Mouse (Mus musculus) neural tube, embryonic 11.5 days (tissue): ENCODE measurements around the gene Ndufaf2. TPM values are rescaled to one million over a fixed set of nuclear protein-coding genes. Genes with fewer than 3 reads are reported as not detected.

ENCODE experiments used
- ATAC-seq: fragments of 200-750 bp; cut with Nextera tagmentation; 2 replicates; pipeline ENCODE4 v1.8.0; 2017; ENCODE audit warnings: moderate number of reproducible peaks, mild to moderate bottlenecking, moderate TSS enrichment, moderate library complexity; ENCODE audit not compliant: insufficient read depth, low FRiP score, low TSS enrichment
- DNase-seq: peaks from one replicate; pipeline ENCODE4 v3.0.0-alpha.2; 2015; ENCODE audit warnings: low spot score
- H3K27ac ChIP-seq: fragments of 300-500 bp; sonication (generic); 2 replicates; pipeline ENCODE4 v1.5.1; 2014; ENCODE audit warnings: low read depth, mild to moderate bottlenecking, low read length
- H3K27me3 ChIP-seq: fragments of 300-500 bp; sonication (generic); 2 replicates; pipeline ENCODE4 v1.6.1; 2014; ENCODE audit warnings: mild to moderate bottlenecking, low read length, mixed read lengths; ENCODE audit not compliant: control insufficient read depth, insufficient read depth
- H3K36me3 ChIP-seq: fragments of 300-500 bp; sonication (generic); 2 replicates; pipeline ENCODE4 v1.6.1; 2014; ENCODE audit warnings: mild to moderate bottlenecking, low read length, moderate library complexity, mixed read lengths; ENCODE audit not compliant: control insufficient read depth, insufficient read depth
- H3K4me1 ChIP-seq: fragments of 300-500 bp; sonication (generic); 2 replicates; pipeline ENCODE4 v1.6.1; 2014; ENCODE audit warnings: low read length, mixed read lengths; ENCODE audit not compliant: control insufficient read depth, insufficient read depth
- H3K4me2 ChIP-seq: fragments of 300-500 bp; sonication (generic); 2 replicates; pipeline ENCODE4 v1.6.1; 2014; ENCODE audit warnings: low read depth, mild to moderate bottlenecking, moderate library complexity
- H3K4me3 ChIP-seq: fragments of 300-500 bp; sonication (generic); 2 replicates; pipeline ENCODE4 v1.5.1; 2014; ENCODE audit warnings: low read depth, low read length
- H3K9ac ChIP-seq: fragments of 300-500 bp; sonication (generic); 2 replicates; pipeline ENCODE4 v1.6.1; 2014; ENCODE audit warnings: mild to moderate bottlenecking, low read length
- H3K9me3 ChIP-seq: fragments of 300-500 bp; sonication (generic); 2 replicates; pipeline ENCODE4 v1.6.1; 2016; ENCODE audit warnings: low read length; ENCODE audit not compliant: control insufficient read depth
- WGBS: fragments of 180-500 bp; shearing (Covaris S2); extraction: QIAGEN DNeasy Blood & Tissue Kit; methylation state at CpG from one replicate; pipeline ENCODE4 v1.1.7; 2014; 5-methylcytosine and 5-hydroxymethylcytosine counted together
- polyA plus RNA-seq: library from polyadenylated mRNA; unstranded; fragments of >200 nt; fragmentation: Nextera tagmentation; extraction: Ambion mirVana; gene quantifications from 2 replicates; pipeline ENCODE4 v1.2.1, GENCODE M21; 2014

Gene Ndufaf2
- polyA plus RNA-seq, 1 experiment from 2014 or later: 84.4 TPM

- Histone ChIP-seq H3K27me3 (no peaks in the 10 kb centered on the region), H3K4me1 (no peaks in the 10 kb centered on the region), H3K4me2 (no peak overlapping the region), H3K36me3 (peaks cover 5% of the 10 kb centered on the region), H3K9me3 (no peaks in the 10 kb centered on the region), H3K27ac (no peak overlapping the region), H3K9ac (no peak overlapping the region), H3K4me3 (no peak overlapping the region)
- ATAC-seq (no peak), DNase-seq (no peak)
These were observed 26.4 kb upstream of the Ndufaf2 start for GRCm38 (mm10) chr13:108184743-108185255.

- no peak for ATAC-seq
- Histone ChIP-seq H3K27me3 (no peaks in the 10 kb centered on the region), H3K9ac (no peak overlapping the region), H3K36me3 (peaks cover 7% of the 10 kb centered on the region), H3K4me1 (no peaks in the 10 kb centered on the region), H3K9me3 (no peaks in the 10 kb centered on the region), H3K4me2 (no peak overlapping the region), H3K27ac (no peak overlapping the region), H3K4me3 (no peak overlapping the region)
- DNase-seq: no peak
- 87% methylated on average over 5 of the region's 5 CpGs for WGBS
These were observed 22.4 kb upstream of the Ndufaf2 start for GRCm38 (mm10) chr13:108180821-108181220.

- 90% methylated on average over 8 of the region's 8 CpGs for WGBS
- no peak overlapping the region for H3K4me3 ChIP-seq
- no peak for ATAC-seq
- no peaks in the 10 kb centered on the region for H3K4me1 ChIP-seq
- H3K27ac ChIP-seq: no peak overlapping the region
- no peak for DNase-seq
- H3K27me3 ChIP-seq: no peaks in the 10 kb centered on the region
- no peak overlapping the region for H3K9ac ChIP-seq
- H3K4me2 ChIP-seq: no peak overlapping the region
- H3K9me3 ChIP-seq: no peaks in the 10 kb centered on the region
- H3K36me3 ChIP-seq: peaks cover 2% of the 10 kb centered on the region
These were observed 21.2 kb upstream of the Ndufaf2 start for GRCm38 (mm10) chr13:108179618-108180017.

- no peak overlapping the region for H3K4me2 ChIP-seq
- H3K9ac ChIP-seq: no peak overlapping the region
- H3K27ac ChIP-seq: no peak overlapping the region
- H3K36me3 ChIP-seq: peaks cover 2% of the 10 kb centered on the region; the same call in 1 of the 2 replicates
- no peaks in the 10 kb centered on the region for H3K9me3 ChIP-seq
- WGBS: 92% methylated on average over 8 of the region's 8 CpGs
- no peaks in the 10 kb centered on the region for H3K4me1 ChIP-seq
- ATAC-seq (no peak), DNase-seq (no peak)
- H3K27me3 ChIP-seq: no peaks in the 10 kb centered on the region
- no peak overlapping the region for H3K4me3 ChIP-seq
These were observed 12.1 kb upstream of the Ndufaf2 start for GRCm38 (mm10) chr13:108170511-108170910.

- no peak for ATAC-seq
- Histone ChIP-seq H3K9ac (no peak overlapping the region), H3K4me3 (no peak overlapping the region), H3K4me1 (no peaks in the 10 kb centered on the region), H3K4me2 (no peak overlapping the region), H3K27ac (no peak overlapping the region), H3K36me3 (peaks cover 2% of the 10 kb centered on the region; the same call in 1 of the 2 replicates), H3K9me3 (no peaks in the 10 kb centered on the region), H3K27me3 (no peaks in the 10 kb centered on the region)
- DNase-seq: no peak
- 95% methylated on average over 1 of the region's 1 CpGs for WGBS
These were observed 11.6 kb upstream of the Ndufaf2 start for GRCm38 (mm10) chr13:108170002-108170401.

GRCm38 (mm10) chr13:108164621-108165020 lies 6.2 kb upstream of the Ndufaf2 start:
- WGBS: 94% methylated on average over 3 of the region's 3 CpGs
- ATAC-seq: no peak
- H3K27ac ChIP-seq: no peak overlapping the region
- no peak overlapping the region for H3K4me3 ChIP-seq
- no peaks in the 10 kb centered on the region for H3K27me3 ChIP-seq
- H3K4me2 ChIP-seq: no peak overlapping the region
- no peak for DNase-seq
- no peaks in the 10 kb centered on the region for H3K9me3 ChIP-seq
- no peak overlapping the region for H3K9ac ChIP-seq
- no peaks in the 10 kb centered on the region for H3K36me3 ChIP-seq
- H3K4me1 ChIP-seq: peaks cover 1% of the 10 kb centered on the region; the same call in 1 of the 2 replicates

- Histone ChIP-seq H3K36me3 (no peaks in the 10 kb centered on the region), H3K4me1 (peaks cover 3% of the 10 kb centered on the region; the same call in 1 of the 2 replicates), H3K9me3 (no peaks in the 10 kb centered on the region), H3K27me3 (no peaks in the 10 kb centered on the region), H3K27ac (no peak overlapping the region), H3K9ac (no peak overlapping the region), H3K4me2 (no peak overlapping the region), H3K4me3 (no peak overlapping the region)
- ATAC-seq (no peak), DNase-seq (no peak)
- 96% methylated on average over 9 of the region's 9 CpGs for WGBS
These were observed 5.5 kb upstream of the Ndufaf2 start for GRCm38 (mm10) chr13:108163912-108164311.

GRCm38 (mm10) chr13:108159963-108160362 lies 1.5 kb upstream of the Ndufaf2 start:
- no peak overlapping the region for H3K4me3 ChIP-seq

GRCm38 (mm10) chr13:108159241-108159575 lies 785 bp upstream of the Ndufaf2 start:
- H3K36me3 ChIP-seq: no peaks in the 10 kb centered on the region
- H3K4me1 ChIP-seq: peaks cover 5% of the 10 kb centered on the region; the same call in 1 of the 2 replicates
- peak overlapping the region; percentile 68 for H3K4me2 ChIP-seq
- H3K9me3 ChIP-seq: no peaks in the 10 kb centered on the region
- WGBS: 9% methylated on average over 8 of the region's 8 CpGs
- DNase-seq: no peak
- H3K27ac ChIP-seq: no peak overlapping the region
- no peaks in the 10 kb centered on the region for H3K27me3 ChIP-seq
- peak overlapping the region; percentile 64 for H3K4me3 ChIP-seq
- no peak for ATAC-seq
- H3K9ac ChIP-seq: peak overlapping the region; percentile 41; the same call in 1 of the 2 replicates

More at GRCm38 (mm10) chr13:108159963-108160362, 1.5 kb upstream of the Ndufaf2 start:
- Histone ChIP-seq H3K4me1 (peaks cover 5% of the 10 kb centered on the region; the same call in 1 of the 2 replicates), H3K36me3 (no peaks in the 10 kb centered on the region), H3K4me2 (no peak overlapping the region), H3K27me3 (no peaks in the 10 kb centered on the region), H3K27ac (no peak overlapping the region), H3K9me3 (no peaks in the 10 kb centered on the region), H3K9ac (no peak overlapping the region)
- 78% methylated on average over 7 of the region's 7 CpGs for WGBS
- DNase-seq (no peak), ATAC-seq (no peak)
